Mouse (Mus musculus): ENCODE data around the gene Myof.

GRCm38 (mm10) chr19:37866994-37867393, 176.4 kb downstream of the Myof start:
- TF ChIP-seq POLR2A (IDR thresholded peaks at IDR 0.05; ENCODE audit: control insufficient read depth, extremely low read depth, insufficient read depth, low read length, poor library complexity) (no peak), CTCF (IDR thresholded peaks at IDR 0.05; ENCODE audit: borderline replicate concordance, control insufficient read depth, extremely low read depth, insufficient read depth, low read length, poor library complexity) (no peak)
